Mouse (Mus musculus) midbrain, embryonic 16.5 days (tissue): Measurements from ENCODE around the gene Ypel3. TPM values are rescaled to one million over a fixed set of nuclear protein-coding genes. Genes with fewer than 3 reads are reported as not detected.

Source experiments
- ATAC-seq: fragments of 200-750 bp; cut with Nextera tagmentation; 2 replicates; pipeline ENCODE4 v1.8.0; 2017; ENCODE audit warnings: moderate TSS enrichment
- H3K27ac ChIP-seq: fragments of 300-500 bp; sonication (generic); 2 replicates; pipeline ENCODE4 v1.5.1; 2014; ENCODE audit warnings: mild to moderate bottlenecking, low read length, mixed read lengths
- H3K27me3 ChIP-seq: fragments of 300-500 bp; sonication (generic); 2 replicates; pipeline ENCODE4 v1.6.1; 2014; ENCODE audit warnings: low read depth, low read length, mixed read lengths; ENCODE audit not compliant: control insufficient read depth, insufficient read depth
- H3K36me3 ChIP-seq: fragments of 300-500 bp; sonication (generic); 2 replicates; pipeline ENCODE4 v1.6.1; 2014; ENCODE audit warnings: mild to moderate bottlenecking, low read length, moderate library complexity, mixed read lengths; ENCODE audit not compliant: control insufficient read depth, insufficient read depth
- H3K4me1 ChIP-seq: fragments of 300-500 bp; sonication (generic); 2 replicates; pipeline ENCODE4 v1.6.1; 2014; ENCODE audit warnings: mild to moderate bottlenecking, low read length, mixed read lengths; ENCODE audit not compliant: control insufficient read depth, insufficient read depth
- H3K4me2 ChIP-seq: fragments of 300-500 bp; sonication (generic); 2 replicates; pipeline ENCODE4 v1.6.1; 2014; ENCODE audit warnings: mild to moderate bottlenecking, low read length, mixed read lengths
- H3K4me3 ChIP-seq: fragments of 300-500 bp; sonication (generic); 2 replicates; pipeline ENCODE4 v1.5.1; 2014; ENCODE audit warnings: low read depth, mild to moderate bottlenecking, low read length, moderate library complexity, mixed read lengths
- H3K9ac ChIP-seq: fragments of 300-500 bp; sonication (generic); 2 replicates; pipeline ENCODE4 v1.6.1; 2014; ENCODE audit warnings: low read depth, low read length, mixed read lengths
- H3K9me3 ChIP-seq: fragments of 300-500 bp; sonication (generic); replicated peaks from 2 replicates; pipeline ENCODE4 v1.6.1; 2014; ENCODE audit warnings: mild to moderate bottlenecking, low read length, mixed read lengths; ENCODE audit not compliant: control insufficient read depth, poor library complexity, severe bottlenecking
- WGBS: fragments of 180-500 bp; shearing (Covaris S2); extraction: QIAGEN DNeasy Blood & Tissue Kit; methylation state at CpG from one replicate; pipeline ENCODE4 v1.1.7; 2014; 5-methylcytosine and 5-hydroxymethylcytosine counted together
- polyA plus RNA-seq: library from polyadenylated mRNA; unstranded; fragments of >200 nt; fragmentation: Nextera tagmentation; extraction: Ambion mirVana; gene quantifications from 2 replicates; pipeline ENCODE4 v1.2.1, GENCODE M21; 2015

The Ypel3 gene
- polyA plus RNA-seq, 1 experiment from 2014 or later: 191 TPM

DNA sequence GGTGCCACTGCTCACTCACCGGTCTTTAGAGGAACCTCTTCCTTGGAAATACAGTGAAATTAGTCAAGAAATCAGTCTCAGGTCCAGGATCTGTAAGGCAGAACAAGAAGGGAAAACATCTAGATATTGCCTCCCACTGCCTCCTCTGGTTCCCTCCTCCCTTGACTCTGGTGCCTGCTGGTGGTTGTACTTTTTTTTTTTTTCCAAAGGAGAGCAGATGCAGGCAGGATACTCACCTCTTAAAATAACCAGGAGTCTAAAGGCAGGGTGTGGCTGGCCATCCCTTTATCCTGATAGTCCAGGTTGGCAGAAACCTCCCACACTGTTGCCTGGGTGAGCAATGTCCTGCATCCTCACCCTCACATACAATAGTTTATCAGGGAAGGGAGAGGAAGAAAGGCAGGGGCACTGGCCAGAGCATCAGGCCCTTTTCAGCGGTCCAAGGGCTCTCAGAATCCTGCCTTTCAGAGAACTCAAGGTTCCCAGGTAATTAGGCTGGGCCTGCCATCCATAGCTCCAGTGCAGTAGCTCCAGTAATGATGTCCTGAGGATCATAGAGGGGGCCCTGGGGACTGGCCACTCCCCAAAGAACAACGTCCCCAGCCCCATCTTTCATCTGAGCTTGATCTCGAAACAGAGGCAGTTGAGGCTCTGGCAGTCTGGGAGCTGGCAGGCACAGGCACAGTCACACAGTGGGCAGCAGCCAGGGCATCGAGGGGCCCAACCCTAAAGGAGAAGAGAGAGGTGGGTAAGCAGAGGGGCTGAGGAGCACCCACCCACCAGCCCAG is 23.7 kb downstream of the Ypel3 start:
- Histone ChIP-seq H3K27me3 (no peaks in the 10 kb centered on the region), H3K9me3 (no peaks in the 10 kb centered on the region), H3K4me2 (peak overlapping the region; percentile 93), H3K9ac (peak overlapping the region; percentile 85), H3K27ac (peak overlapping the region; percentile 96), H3K4me1 (peaks cover 28% of the 10 kb centered on the region), H3K36me3 (peaks cover 8% of the 10 kb centered on the region), H3K4me3 (peak overlapping the region; percentile 88)
- no peak for ATAC-seq
- WGBS: 44% methylated on average over 5 of the region's 5 CpGs

DNA sequence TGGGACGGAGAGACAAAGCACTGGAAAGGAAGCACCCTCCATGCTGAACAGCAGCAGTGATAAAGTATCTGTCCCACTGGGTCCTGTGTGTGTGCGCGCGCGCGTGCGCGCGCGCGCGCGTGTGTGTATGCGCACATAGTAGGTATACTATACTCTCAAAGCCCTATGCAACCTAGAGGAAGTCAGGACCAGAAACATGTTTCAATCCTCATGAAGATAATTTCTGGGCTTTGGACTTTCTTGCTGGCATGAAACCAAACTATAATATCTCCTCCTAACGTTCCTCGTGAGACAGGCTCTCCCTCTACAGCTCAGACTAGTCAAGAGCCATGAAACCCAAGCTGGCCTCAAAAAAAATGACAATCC is 24.3 kb downstream of the Ypel3 start:
- Histone ChIP-seq H3K9ac (no peak overlapping the region), H3K4me2 (no peak overlapping the region), H3K4me1 (peaks cover 28% of the 10 kb centered on the region), H3K4me3 (no peak overlapping the region), H3K27ac (no peak overlapping the region), H3K27me3 (no peaks in the 10 kb centered on the region), H3K9me3 (no peaks in the 10 kb centered on the region), H3K36me3 (peaks cover 4% of the 10 kb centered on the region)
- WGBS: 98% methylated on average over 16 of the region's 16 CpGs
- ATAC-seq: no peak

DNA sequence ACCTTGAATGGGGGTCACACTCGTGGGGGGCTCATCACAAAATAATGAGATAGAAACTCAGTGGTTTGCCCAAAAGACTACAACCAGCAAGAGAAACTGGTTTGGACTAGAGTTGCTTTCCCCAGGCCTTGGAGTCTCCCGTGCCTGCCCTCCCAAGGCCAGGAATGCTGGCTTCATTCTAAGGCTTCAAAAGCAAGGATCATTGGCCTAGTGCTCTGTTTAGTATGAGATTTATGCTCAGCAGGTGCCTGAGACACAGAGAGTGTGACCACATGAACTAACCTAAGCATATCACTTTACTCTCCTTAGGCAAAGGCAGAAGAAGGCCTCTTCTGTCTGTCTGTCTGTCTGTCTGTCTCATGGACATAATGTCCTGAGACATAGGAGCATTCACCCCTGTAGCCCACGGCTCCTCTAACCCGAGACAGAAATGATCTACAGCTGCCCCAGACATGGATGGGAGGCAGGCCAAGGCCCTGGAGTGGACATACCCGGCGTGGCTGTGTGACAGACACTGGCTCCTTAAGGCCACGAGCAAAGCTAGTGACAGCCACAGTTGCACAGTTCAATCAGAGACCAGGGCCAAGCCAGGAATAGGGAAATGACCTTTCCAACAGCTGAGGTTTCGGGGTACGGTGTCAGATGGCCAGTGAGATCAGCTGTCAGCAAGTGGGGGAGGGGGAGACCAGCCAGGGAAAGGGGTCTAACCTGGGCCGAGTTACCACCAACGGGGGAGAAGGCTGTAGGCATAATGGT is 25.6 kb downstream of the Ypel3 start:
- WGBS: 89% methylated on average over 11 of the region's 11 CpGs

DNA sequence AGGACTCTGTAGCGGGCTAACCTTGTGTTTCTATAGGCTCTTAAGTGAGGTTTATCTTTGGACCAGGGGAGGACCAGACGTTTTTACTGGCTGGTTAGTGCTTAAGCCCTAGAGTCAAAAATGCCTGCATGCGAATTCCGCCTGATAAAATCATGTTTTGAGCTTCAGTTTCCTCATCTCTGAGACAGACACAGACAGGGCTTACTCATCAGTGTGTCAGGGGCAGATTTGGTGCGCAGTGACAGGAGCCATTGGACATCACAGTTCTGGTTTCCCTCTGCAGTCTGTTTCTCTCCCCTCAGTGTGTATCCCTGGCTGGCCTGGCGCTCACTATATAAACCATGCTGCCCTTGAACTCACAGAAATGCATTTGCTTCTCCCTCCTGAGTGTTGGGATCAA is 26.4 kb downstream of the Ypel3 start:
- peaks cover 20% of the 10 kb centered on the region for H3K4me1 ChIP-seq
- H3K4me2 ChIP-seq: no peak overlapping the region
- H3K9me3 ChIP-seq: no peaks in the 10 kb centered on the region
- ATAC-seq: no peak
- H3K27me3 ChIP-seq: no peaks in the 10 kb centered on the region
- H3K36me3 ChIP-seq: no peaks in the 10 kb centered on the region
- WGBS: 91% methylated on average over 6 of the region's 6 CpGs
- no peak overlapping the region for H3K4me3 ChIP-seq
- no peak overlapping the region for H3K9ac ChIP-seq
- no peak overlapping the region for H3K27ac ChIP-seq

More for the DNA sequence above, 25.6 kb downstream of the Ypel3 start:
- Histone ChIP-seq H3K9me3 (no peaks in the 10 kb centered on the region), H3K9ac (no peak overlapping the region), H3K27me3 (no peaks in the 10 kb centered on the region), H3K4me2 (no peak overlapping the region), H3K36me3 (no peaks in the 10 kb centered on the region), H3K27ac (no peak overlapping the region), H3K4me1 (peaks cover 21% of the 10 kb centered on the region), H3K4me3 (no peak overlapping the region)
- no peak for ATAC-seq

DNA sequence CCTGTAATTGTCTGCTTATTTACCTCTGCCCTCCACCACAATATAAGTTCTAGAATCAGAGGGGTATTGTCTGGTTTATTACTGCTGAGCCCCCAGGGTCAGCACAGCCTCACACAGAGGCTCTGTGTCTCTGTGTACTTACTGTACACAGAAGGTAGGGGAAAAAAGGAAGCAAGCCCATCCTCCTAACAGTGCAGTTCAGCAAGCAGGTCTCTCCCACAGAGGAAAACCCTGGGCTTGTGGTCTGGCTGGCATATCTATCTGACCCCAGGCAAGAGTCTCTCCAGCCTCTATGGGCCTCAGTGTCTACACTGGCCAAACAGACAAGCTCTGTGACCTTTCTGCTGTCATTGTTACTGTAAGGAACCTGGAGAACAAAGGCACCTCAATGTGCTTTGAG is 27.0 kb downstream of the Ypel3 start:
- no peak for ATAC-seq
- H3K4me2 ChIP-seq: no peak overlapping the region

DNA sequence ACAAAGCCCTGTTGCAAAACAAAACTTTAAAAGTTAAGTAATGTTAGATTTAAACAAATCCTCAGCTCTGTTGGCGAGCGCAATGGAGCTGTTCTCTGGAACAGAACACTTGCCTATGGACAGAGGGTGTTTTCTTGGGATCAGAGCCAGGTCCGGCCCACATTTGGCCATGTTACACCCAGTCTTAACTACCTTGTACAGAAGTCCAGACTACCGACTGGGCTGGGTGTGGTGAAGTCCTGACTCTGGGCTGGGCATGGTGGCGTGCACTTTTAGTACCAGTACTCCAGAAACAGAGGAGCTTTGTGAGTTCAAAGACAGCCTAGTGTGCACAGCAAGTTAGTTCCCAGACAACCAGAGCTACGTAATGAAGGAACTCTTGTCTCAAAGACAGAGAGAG is 30.2 kb downstream of the Ypel3 start:
- Histone ChIP-seq H3K36me3 (no peaks in the 10 kb centered on the region), H3K4me1 (peaks cover 15% of the 10 kb centered on the region), H3K4me3 (no peak overlapping the region), H3K27me3 (no peaks in the 10 kb centered on the region), H3K27ac (no peak overlapping the region), H3K9me3 (no peaks in the 10 kb centered on the region), H3K4me2 (no peak overlapping the region), H3K9ac (no peak overlapping the region)
- ATAC-seq: no peak
- 91% methylated on average over 6 of the region's 6 CpGs for WGBS

More for the DNA sequence above, 27.0 kb downstream of the Ypel3 start:
- H3K36me3 ChIP-seq: no peaks in the 10 kb centered on the region
- H3K27ac ChIP-seq: no peak overlapping the region
- H3K27me3 ChIP-seq: no peaks in the 10 kb centered on the region
- no peaks in the 10 kb centered on the region for H3K9me3 ChIP-seq
- peak overlapping the region; percentile 7; the same call in 1 of the 2 replicates for H3K9ac ChIP-seq
- peaks cover 23% of the 10 kb centered on the region for H3K4me1 ChIP-seq
- no peak overlapping the region for H3K4me3 ChIP-seq

DNA sequence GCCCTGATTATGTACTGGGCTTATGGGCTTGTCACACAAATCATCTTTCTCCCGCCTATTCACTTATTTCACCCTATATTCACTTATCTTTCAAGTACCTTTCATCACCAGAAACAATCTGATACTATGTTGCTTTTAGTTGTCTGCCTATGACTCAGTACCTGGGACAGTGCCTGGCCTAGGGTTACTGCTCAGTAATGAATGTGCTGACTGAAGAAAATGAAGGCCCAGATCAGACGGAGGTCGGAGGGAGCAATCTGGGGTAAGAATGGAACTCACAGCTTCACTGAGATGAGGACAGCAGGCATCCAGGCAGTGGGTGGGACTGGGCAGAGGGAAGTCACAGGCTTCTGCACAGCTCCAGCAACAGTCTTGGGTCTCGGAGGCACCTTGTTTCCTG is 30.6 kb downstream of the Ypel3 start:
- Histone ChIP-seq H3K4me2 (no peak overlapping the region), H3K9ac (no peak overlapping the region), H3K27me3 (no peaks in the 10 kb centered on the region), H3K9me3 (no peaks in the 10 kb centered on the region), H3K36me3 (no peaks in the 10 kb centered on the region), H3K4me1 (peaks cover 15% of the 10 kb centered on the region), H3K4me3 (no peak overlapping the region), H3K27ac (no peak overlapping the region)
- ATAC-seq: no peak
- 76% methylated on average over 4 of the region's 4 CpGs for WGBS

DNA sequence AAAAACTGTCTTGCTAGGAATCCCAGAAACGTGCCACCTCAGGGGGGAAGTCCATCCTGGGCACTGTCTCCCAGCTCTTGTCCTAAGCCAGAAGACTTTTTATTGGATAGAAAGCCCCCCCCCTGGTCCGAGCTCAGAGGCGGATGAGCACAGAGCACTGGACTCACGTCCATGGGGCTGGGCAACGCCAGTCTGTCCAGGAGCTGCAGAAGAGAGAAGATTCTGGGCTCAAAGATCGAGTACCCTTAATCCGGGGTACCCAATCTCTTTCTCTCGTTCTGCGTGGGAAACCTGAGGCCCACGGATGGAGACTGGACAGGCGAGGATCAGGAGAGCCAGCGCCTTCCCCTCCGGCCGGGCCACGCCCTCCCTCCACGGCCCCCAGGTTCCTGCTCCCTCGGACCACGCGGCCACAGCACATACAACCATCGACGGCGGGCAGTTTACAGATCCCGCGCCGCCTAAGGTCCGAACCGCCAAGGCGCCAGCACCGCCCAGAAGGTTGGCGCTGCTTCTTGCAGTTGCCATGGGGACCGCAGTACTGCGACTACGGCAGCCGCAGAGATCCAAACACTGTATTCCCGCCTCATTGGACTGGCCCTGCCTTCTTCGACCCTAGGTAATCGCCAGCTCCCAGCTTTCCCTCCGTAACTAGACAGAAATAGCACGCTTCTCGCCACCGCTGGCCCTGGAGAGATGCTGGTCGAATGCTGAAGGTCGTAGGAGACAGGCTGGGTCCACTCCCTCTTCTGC is 32.1 kb downstream of the Ypel3 start:
- Histone ChIP-seq H3K27ac (peak overlapping the region; percentile 76), H3K4me1 (peaks cover 15% of the 10 kb centered on the region), H3K4me2 (peak overlapping the region; percentile 89), H3K36me3 (no peaks in the 10 kb centered on the region), H3K4me3 (peak overlapping the region; percentile 82), H3K9me3 (no peaks in the 10 kb centered on the region), H3K27me3 (no peaks in the 10 kb centered on the region), H3K9ac (peak overlapping the region; percentile 85)
- under 1% methylated on average over 40 of the region's 43 CpGs for WGBS
- ATAC-seq: peak; percentile 95
